Mouse (Mus musculus) erythroblast, embryonic 14.5 days (primary cell): ENCODE measurements around the gene Gxylt2. TPM values are rescaled to one million over a fixed set of nuclear protein-coding genes. Genes with fewer than 3 reads are reported as not detected.

ENCODE experiments used
- H3K27me3 ChIP-seq: 2 replicates; pipeline ENCODE4 v1.6.1; 2012; ENCODE audit warnings: inconsistent platforms; ENCODE audit not compliant: control insufficient read depth
- H3K36me3 ChIP-seq: 2 replicates; pipeline ENCODE4 v1.6.1; 2012; ENCODE audit warnings: mild to moderate bottlenecking, inconsistent platforms; ENCODE audit not compliant: control insufficient read depth
- H3K4me1 ChIP-seq: 2 replicates; pipeline ENCODE4 v1.6.1; 2012; ENCODE audit warnings: inconsistent platforms; ENCODE audit not compliant: control insufficient read depth
- H3K4me3 ChIP-seq: replicated peaks from 2 replicates; pipeline ENCODE3; 2012; ENCODE audit warnings: moderate library complexity, mild to moderate bottlenecking, inconsistent platforms
- H3K9me3 ChIP-seq: 2 replicates; pipeline ENCODE4 v1.6.1; 2012; ENCODE audit warnings: low read length, inconsistent platforms, mixed read lengths; ENCODE audit not compliant: control insufficient read depth
- GATA1 ChIP-seq: IDR thresholded peaks from 2 replicates; pipeline ENCODE4 v1.6.1; 2012; ENCODE audit warnings: low read length, inconsistent platforms, mixed read lengths
- TAL1 ChIP-seq: IDR thresholded peaks from 3 replicates; pipeline ENCODE4 v1.6.1; 2012; ENCODE audit warnings: low read length, inconsistent platforms, mixed read lengths
- polyA plus RNA-seq: library from polyadenylated mRNA; stranded (reverse); fragments of >175 nt; gene quantifications from 2 replicates; pipeline ENCODE4 v1.2.3, GENCODE M21; 2012

The Gxylt2 gene
- polyA plus RNA-seq, 1 experiment = not detected

DNA sequence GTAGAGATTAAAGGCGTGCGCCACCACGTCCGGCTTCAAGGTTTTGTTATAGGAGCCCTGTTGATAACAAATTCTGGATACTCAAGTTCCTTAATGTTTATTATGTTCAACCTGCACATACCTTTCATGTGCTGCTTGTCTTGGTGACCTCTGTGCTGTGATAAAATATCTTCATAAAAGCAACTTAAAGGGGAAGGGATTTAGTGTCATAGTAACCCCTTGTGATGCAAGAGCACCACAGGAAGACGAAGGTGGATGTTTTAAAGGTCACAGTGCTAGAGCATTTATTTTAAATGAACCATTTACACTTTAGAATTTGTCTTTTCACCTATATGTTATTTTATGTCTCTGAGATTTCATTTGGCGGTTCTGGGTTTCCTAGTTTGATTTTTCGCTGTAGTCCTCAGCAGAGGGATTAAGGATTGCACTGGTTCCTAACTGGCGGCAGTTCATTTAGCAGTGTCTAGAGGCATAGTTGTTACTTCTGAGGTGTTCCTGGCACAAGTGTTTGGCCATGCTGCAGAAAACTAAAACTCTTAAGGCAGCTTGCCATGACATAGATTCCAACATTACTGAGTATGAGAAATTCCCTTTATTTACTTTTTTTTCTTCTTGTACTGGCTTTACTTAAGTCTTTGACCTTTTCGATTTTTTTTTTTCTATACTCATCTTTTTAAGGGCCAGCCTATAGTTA, 144.3 kb downstream of the Gxylt2 start:
- Histone ChIP-seq H3K4me1 (peaks cover 3% of the 10 kb centered on the region), H3K9me3 (no peaks in the 10 kb centered on the region), H3K36me3 (peaks cover 74% of the 10 kb centered on the region), H3K4me3 (no peak overlapping the region), H3K27me3 (no peaks in the 10 kb centered on the region)
- TF ChIP-seq TAL1 (no peak), GATA1 (no peak)

DNA sequence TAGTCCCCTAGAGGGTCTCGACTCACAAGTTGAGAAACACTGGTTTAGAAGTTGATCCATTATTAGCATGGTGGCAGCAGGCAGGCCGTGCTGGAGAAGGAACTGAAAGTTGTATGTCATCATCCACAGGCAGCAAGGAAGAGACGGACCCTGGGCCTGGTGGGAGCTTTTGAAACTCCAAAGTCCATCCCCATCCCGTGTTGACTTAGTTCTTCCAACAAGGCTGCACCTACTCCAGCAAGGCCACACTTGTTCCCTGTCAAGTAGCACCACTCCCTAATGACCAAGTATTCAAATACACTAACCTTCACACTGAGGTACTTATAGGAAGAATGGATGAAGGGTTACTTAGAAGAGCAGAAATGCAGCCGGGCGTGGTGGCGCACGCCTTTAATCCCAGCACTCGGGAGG, 146.1 kb downstream of the Gxylt2 start:
- Histone ChIP-seq H3K36me3 (peaks cover 74% of the 10 kb centered on the region), H3K4me3 (no peak overlapping the region), H3K27me3 (no peaks in the 10 kb centered on the region), H3K9me3 (no peaks in the 10 kb centered on the region), H3K4me1 (peaks cover 3% of the 10 kb centered on the region)
- TF ChIP-seq GATA1 = no peak

DNA sequence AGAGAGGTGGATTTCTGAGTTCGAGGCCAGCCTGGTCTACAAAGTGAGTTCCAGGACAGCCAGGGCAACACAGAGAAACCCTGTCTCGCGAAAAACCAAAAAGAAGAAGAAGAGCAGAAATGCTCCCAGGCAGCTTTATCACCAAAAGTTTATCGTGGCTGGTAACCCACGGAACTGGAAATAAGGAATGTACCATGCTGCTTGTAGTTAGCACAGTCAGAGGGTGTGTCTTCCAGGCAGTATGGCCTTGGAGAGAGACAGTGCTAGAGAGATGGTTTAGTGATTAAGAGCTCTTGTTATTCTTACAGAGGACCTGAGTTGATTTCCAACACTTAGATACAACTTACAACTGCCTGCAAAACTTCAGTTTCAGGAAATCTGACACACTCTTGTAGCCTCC, 146.5 kb downstream of the Gxylt2 start:
- H3K4me3 ChIP-seq = no peak overlapping the region
- no peaks in the 10 kb centered on the region for H3K9me3 ChIP-seq
- H3K4me1 ChIP-seq = peaks cover 3% of the 10 kb centered on the region
- no peaks in the 10 kb centered on the region for H3K27me3 ChIP-seq
- TF ChIP-seq GATA1 (no peak), TAL1 (no peak)
- peaks cover 72% of the 10 kb centered on the region for H3K36me3 ChIP-seq

Other genes with a start within 250 kb of the Gxylt2 start
- 0.82 and 1.0 TPM in 2 replicates for gene Shq1, start 33.6 kb upstream of the Gxylt2 start, polyA plus RNA-seq
- gene Ppp4r2, start 128.9 kb downstream of the Gxylt2 start, polyA plus RNA-seq = 3.9 and 4.2 TPM in 2 replicates